Mouse (Mus musculus): ENCODE measurements around the gene Prkag2. TPM values are rescaled to one million over a fixed set of nuclear protein-coding genes. Genes with fewer than 3 reads are reported as not detected.

Gene Prkag2
- polyA plus RNA-seq, 1 experiment from 2014 or later: 38.3 TPM

GRCm38 (mm10) chr5:24984157-24984556, 116.3 kb downstream of the Prkag2 start:
- no peak overlapping the region for H3K4me2 ChIP-seq (replicated peaks; ENCODE audit: low read depth)
- peaks cover 4% of the 10 kb centered on the region; the same call in 1 of the 2 replicates for H3K4me1 ChIP-seq (replicated peaks; ENCODE audit: control insufficient read depth, insufficient read depth, low read length)
- no peak for TF ChIP-seq CTCF (IDR thresholded peaks at IDR 0.05; ENCODE audit: low read depth)
- 94% methylated on average over 1 of the region's 1 CpGs for WGBS
- H3K27me3 ChIP-seq (replicated peaks; ENCODE audit: control insufficient read depth, insufficient read depth, low read length): no peaks in the 10 kb centered on the region
- H3K4me3 ChIP-seq (ENCODE audit: low read depth, low read length): no peak overlapping the region
- no peak overlapping the region for H3K27ac ChIP-seq (ENCODE audit: low read depth, low read length)
- no peak for ATAC-seq
- no peak overlapping the region for H3K9ac ChIP-seq (ENCODE audit: low read depth, low read length)
- no peaks in the 10 kb centered on the region for H3K9me3 ChIP-seq (ENCODE audit: control insufficient read depth)
- no peaks in the 10 kb centered on the region for H3K36me3 ChIP-seq (ENCODE audit: control insufficient read depth, insufficient read depth)

GRCm38 (mm10) chr5:24983539-24983938, 116.9 kb downstream of the Prkag2 start:
- Histone ChIP-seq H3K4me3 (ENCODE audit: low read depth, low read length) (no peak overlapping the region), H3K36me3 (ENCODE audit: control insufficient read depth, insufficient read depth) (no peaks in the 10 kb centered on the region), H3K27me3 (replicated peaks; ENCODE audit: control insufficient read depth, insufficient read depth, low read length) (no peaks in the 10 kb centered on the region), H3K9ac (ENCODE audit: low read depth, low read length) (peak overlapping the region; percentile 11; the same call in 1 of the 2 replicates), H3K4me1 (replicated peaks; ENCODE audit: control insufficient read depth, insufficient read depth, low read length) (0 out of 2 replicates have a peak, but pooled peaks cover 8% of the 10 kb centered on the region), H3K4me2 (replicated peaks; ENCODE audit: low read depth) (no peak overlapping the region), H3K27ac (ENCODE audit: low read depth, low read length) (no peak overlapping the region), H3K9me3 (ENCODE audit: control insufficient read depth) (no peaks in the 10 kb centered on the region)
- no peak for ATAC-seq
- 21% methylated on average over 3 of the region's 3 CpGs for WGBS
- TF ChIP-seq CTCF (IDR thresholded peaks at IDR 0.05; ENCODE audit: low read depth): peak; percentile 90

- Histone ChIP-seq H3K4me3 (ENCODE audit: low read depth, low read length) (no peak overlapping the region), H3K9ac (ENCODE audit: low read depth, low read length) (no peak overlapping the region), H3K4me1 (replicated peaks; ENCODE audit: control insufficient read depth, insufficient read depth, low read length) (peaks cover 19% of the 10 kb centered on the region), H3K36me3 (ENCODE audit: control insufficient read depth, insufficient read depth) (no peaks in the 10 kb centered on the region), H3K27ac (ENCODE audit: low read depth, low read length) (no peak overlapping the region), H3K9me3 (ENCODE audit: control insufficient read depth) (no peaks in the 10 kb centered on the region), H3K4me2 (replicated peaks; ENCODE audit: low read depth) (no peak overlapping the region), H3K27me3 (replicated peaks; ENCODE audit: control insufficient read depth, insufficient read depth, low read length) (no peaks in the 10 kb centered on the region)
- no peak for ATAC-seq
- no peak for TF ChIP-seq CTCF (IDR thresholded peaks at IDR 0.05; ENCODE audit: low read depth)
- 41% methylated on average over 3 of the region's 3 CpGs for WGBS
Measured at GRCm38 (mm10) chr5:24982258-24982657, 118.2 kb downstream of the Prkag2 start.

GRCm38 (mm10) chr5:24981765-24982164, 118.7 kb downstream of the Prkag2 start:
- H3K4me2 ChIP-seq (replicated peaks; ENCODE audit: low read depth): no peak overlapping the region
- ATAC-seq: no peak
- H3K9me3 ChIP-seq (ENCODE audit: control insufficient read depth): no peaks in the 10 kb centered on the region
- H3K4me3 ChIP-seq (ENCODE audit: low read depth, low read length): no peak overlapping the region
- 69% methylated on average over 6 of the region's 6 CpGs for WGBS
- no peak for TF ChIP-seq CTCF (IDR thresholded peaks at IDR 0.05; ENCODE audit: low read depth)
- H3K36me3 ChIP-seq (ENCODE audit: control insufficient read depth, insufficient read depth): no peaks in the 10 kb centered on the region
- peaks cover 24% of the 10 kb centered on the region for H3K4me1 ChIP-seq (replicated peaks; ENCODE audit: control insufficient read depth, insufficient read depth, low read length)
- no peaks in the 10 kb centered on the region for H3K27me3 ChIP-seq (replicated peaks; ENCODE audit: control insufficient read depth, insufficient read depth, low read length)
- H3K27ac ChIP-seq (ENCODE audit: low read depth, low read length): no peak overlapping the region
- H3K9ac ChIP-seq (ENCODE audit: low read depth, low read length): no peak overlapping the region

- H3K4me3 ChIP-seq (ENCODE audit: low read depth, low read length): no peak overlapping the region
- H3K27me3 ChIP-seq (replicated peaks; ENCODE audit: control insufficient read depth, insufficient read depth, low read length): no peaks in the 10 kb centered on the region
- no peak for TF ChIP-seq CTCF (IDR thresholded peaks at IDR 0.05; ENCODE audit: low read depth)
- peaks cover 25% of the 10 kb centered on the region for H3K4me1 ChIP-seq (replicated peaks; ENCODE audit: control insufficient read depth, insufficient read depth, low read length)
- 35% methylated on average over 10 of the region's 10 CpGs for WGBS
- 0 out of 2 replicates have a peak overlapping the region, but pooled peaks have one; percentile 18 for H3K4me2 ChIP-seq (replicated peaks; ENCODE audit: low read depth)
- no peaks in the 10 kb centered on the region for H3K36me3 ChIP-seq (ENCODE audit: control insufficient read depth, insufficient read depth)
- ATAC-seq: peak; percentile 34
- peak overlapping the region; percentile 90 for H3K27ac ChIP-seq (ENCODE audit: low read depth, low read length)
- no peak overlapping the region for H3K9ac ChIP-seq (ENCODE audit: low read depth, low read length)
- no peaks in the 10 kb centered on the region for H3K9me3 ChIP-seq (ENCODE audit: control insufficient read depth)
Measured at GRCm38 (mm10) chr5:24979968-24980345, 120.5 kb downstream of the Prkag2 start.

GRCm38 (mm10) chr5:24979312-24979967, 121.0 kb downstream of the Prkag2 start:
- H3K9ac ChIP-seq (ENCODE audit: low read depth, low read length): no peak overlapping the region
- H3K4me1 ChIP-seq (replicated peaks; ENCODE audit: control insufficient read depth, insufficient read depth, low read length): peaks cover 25% of the 10 kb centered on the region
- no peaks in the 10 kb centered on the region for H3K27me3 ChIP-seq (replicated peaks; ENCODE audit: control insufficient read depth, insufficient read depth, low read length)
- no peaks in the 10 kb centered on the region for H3K9me3 ChIP-seq (ENCODE audit: control insufficient read depth)
- peak; percentile 85 for ATAC-seq
- H3K36me3 ChIP-seq (ENCODE audit: control insufficient read depth, insufficient read depth): no peaks in the 10 kb centered on the region
- 35% methylated on average over 4 of the region's 4 CpGs for whole genome bisulfite sequencing
- H3K27ac ChIP-seq (ENCODE audit: low read depth, low read length): peak overlapping the region; percentile 90
- TF ChIP-seq CTCF (IDR thresholded peaks at IDR 0.05; ENCODE audit: low read depth): peak; percentile 35
- peak overlapping the region; percentile 18; the same call in 1 of the 2 replicates for H3K4me2 ChIP-seq (replicated peaks; ENCODE audit: low read depth)
- H3K4me3 ChIP-seq (ENCODE audit: low read depth, low read length): no peak overlapping the region

Data from intestine, postnatal 0 days (tissue).